Mouse (Mus musculus): ENCODE measurements at regions not wholly inside any gene's neighbourhood (a gene's known extent, or its start where the extent isn't known, plus 50 kb on each side); places are given as distances from the start of the nearest gene placed in this dataset.

- Histone ChIP-seq H3K4me3 (ENCODE audit: low read depth, low read length) (no peak overlapping the region), H3K27me3 (ENCODE audit: insufficient read depth, low read length) (peaks cover 2% of the 10 kb centered on the region; the same call in 1 of the 2 replicates), H3K4me2 (no peak overlapping the region), H3K27ac (ENCODE audit: low read depth) (no peak overlapping the region), H3K4me1 (ENCODE audit: insufficient read depth) (no peaks in the 10 kb centered on the region), H3K9me3 (ENCODE audit: low read depth, low read length) (no peaks in the 10 kb centered on the region), H3K9ac (no peak overlapping the region), H3K36me3 (ENCODE audit: insufficient read depth) (no peaks in the 10 kb centered on the region)
- ATAC-seq (ENCODE audit: insufficient read depth) = no peak
- 66% methylated on average over 3 of the region's 3 CpGs for WGBS
- no peak for TF ChIP-seq CTCF (IDR thresholded peaks at IDR 0.05; ENCODE audit: low read depth)
- DNase-seq = no peak
These were observed 118.4 kb upstream of the Tle3 start for GRCm38 (mm10) chr9:61253761-61254160.

- no peak for ATAC-seq (ENCODE audit: insufficient read depth)
- no peak overlapping the region for H3K4me2 ChIP-seq
- H3K9ac ChIP-seq = no peak overlapping the region
- H3K4me1 ChIP-seq (ENCODE audit: insufficient read depth) = peaks cover 18% of the 10 kb centered on the region
- TF ChIP-seq CTCF (IDR thresholded peaks at IDR 0.05; ENCODE audit: low read depth) = no peak
- 50% methylated on average over 4 of the region's 4 CpGs for WGBS
- no peak for DNase-seq
- no peaks in the 10 kb centered on the region for H3K36me3 ChIP-seq (ENCODE audit: insufficient read depth)
- peaks cover 4% of the 10 kb centered on the region; the same call in 1 of the 2 replicates for H3K27me3 ChIP-seq (ENCODE audit: insufficient read depth, low read length)
- no peak overlapping the region for H3K4me3 ChIP-seq (ENCODE audit: low read depth, low read length)
- no peak overlapping the region for H3K27ac ChIP-seq (ENCODE audit: low read depth)
- H3K9me3 ChIP-seq (ENCODE audit: low read depth, low read length) = no peaks in the 10 kb centered on the region
These were observed 114.7 kb upstream of the Tle3 start for GRCm38 (mm10) chr9:61257488-61257887.

DNA sequence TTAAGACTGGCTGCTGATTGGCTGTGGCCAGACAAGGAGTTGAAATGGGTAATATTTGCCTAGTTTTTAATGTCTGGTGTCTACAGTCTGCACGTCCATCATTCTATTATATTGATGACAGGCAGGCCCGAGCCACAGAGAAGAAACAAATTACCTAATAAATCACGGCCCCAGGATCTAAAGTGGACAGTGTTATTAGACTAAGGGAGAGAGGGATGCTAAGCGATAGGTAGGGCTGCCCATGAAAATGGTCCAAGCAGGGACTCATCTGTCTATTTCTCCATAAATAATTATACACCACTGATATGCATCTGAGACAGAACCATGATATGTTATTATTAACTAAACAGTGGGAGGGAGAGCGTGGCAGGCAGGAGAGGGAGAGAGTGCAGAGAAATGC lies 114.1 kb upstream of the Tle3 start:
- WGBS = 43% methylated on average over 5 of the region's 5 CpGs
- no peak for TF ChIP-seq CTCF (IDR thresholded peaks at IDR 0.05; ENCODE audit: low read depth)
- H3K4me1 ChIP-seq (ENCODE audit: insufficient read depth) = peaks cover 18% of the 10 kb centered on the region
- H3K27me3 ChIP-seq (ENCODE audit: insufficient read depth, low read length) = peaks cover 4% of the 10 kb centered on the region; the same call in 1 of the 2 replicates
- H3K9me3 ChIP-seq (ENCODE audit: low read depth, low read length) = no peaks in the 10 kb centered on the region
- no peak overlapping the region for H3K4me2 ChIP-seq
- H3K4me3 ChIP-seq (ENCODE audit: low read depth, low read length) = no peak overlapping the region
- ATAC-seq (ENCODE audit: insufficient read depth) (no peak), DNase-seq (no peak)
- no peak overlapping the region for H3K9ac ChIP-seq
- H3K36me3 ChIP-seq (ENCODE audit: insufficient read depth) = no peaks in the 10 kb centered on the region
- no peak overlapping the region for H3K27ac ChIP-seq (ENCODE audit: low read depth)

- Histone ChIP-seq H3K36me3 (ENCODE audit: insufficient read depth) (no peaks in the 10 kb centered on the region), H3K4me3 (ENCODE audit: low read depth, low read length) (no peak overlapping the region), H3K9me3 (ENCODE audit: low read depth, low read length) (no peaks in the 10 kb centered on the region), H3K27ac (ENCODE audit: low read depth) (no peak overlapping the region), H3K9ac (no peak overlapping the region), H3K4me2 (no peak overlapping the region), H3K4me1 (ENCODE audit: insufficient read depth) (peaks cover 18% of the 10 kb centered on the region), H3K27me3 (ENCODE audit: insufficient read depth, low read length) (peaks cover 4% of the 10 kb centered on the region; the same call in 1 of the 2 replicates)
- TF ChIP-seq CTCF (IDR thresholded peaks at IDR 0.05; ENCODE audit: low read depth) = no peak
- DNase-seq (peak; percentile 31), ATAC-seq (ENCODE audit: insufficient read depth) (no peak)
- WGBS = 15% methylated on average over 7 of the region's 7 CpGs
These were observed 112.6 kb upstream of the Tle3 start for GRCm38 (mm10) chr9:61259421-61260174.

- 24% methylated on average over 6 of the region's 6 CpGs for WGBS
- no peak for TF ChIP-seq CTCF (IDR thresholded peaks at IDR 0.05; ENCODE audit: low read depth)
- Histone ChIP-seq H3K36me3 (ENCODE audit: insufficient read depth) (no peaks in the 10 kb centered on the region), H3K4me2 (no peak overlapping the region), H3K27ac (ENCODE audit: low read depth) (no peak overlapping the region), H3K9ac (no peak overlapping the region), H3K4me1 (ENCODE audit: insufficient read depth) (peaks cover 18% of the 10 kb centered on the region), H3K27me3 (ENCODE audit: insufficient read depth, low read length) (peaks cover 4% of the 10 kb centered on the region; the same call in 1 of the 2 replicates), H3K4me3 (ENCODE audit: low read depth, low read length) (no peak overlapping the region), H3K9me3 (ENCODE audit: low read depth, low read length) (no peaks in the 10 kb centered on the region)
- peak; percentile 39 for DNase-seq
- ATAC-seq (ENCODE audit: insufficient read depth) = peak; percentile 52; the same call in 1 of the 2 replicates
These were observed 110.9 kb upstream of the Tle3 start for GRCm38 (mm10) chr9:61261263-61261662.

GRCm38 (mm10) chr9:61261739-61262333 lies 110.3 kb upstream of the Tle3 start:
- H3K27ac ChIP-seq (ENCODE audit: low read depth) = no peak overlapping the region
- H3K4me1 ChIP-seq (ENCODE audit: insufficient read depth) = peaks cover 18% of the 10 kb centered on the region
- H3K36me3 ChIP-seq (ENCODE audit: insufficient read depth) = no peaks in the 10 kb centered on the region
- 19% methylated on average over 12 of the region's 12 CpGs for WGBS
- no peak for TF ChIP-seq CTCF (IDR thresholded peaks at IDR 0.05; ENCODE audit: low read depth)
- no peak overlapping the region for H3K9ac ChIP-seq
- no peak for ATAC-seq (ENCODE audit: insufficient read depth)
- no peak overlapping the region for H3K4me2 ChIP-seq
- no peaks in the 10 kb centered on the region for H3K9me3 ChIP-seq (ENCODE audit: low read depth, low read length)
- H3K4me3 ChIP-seq (ENCODE audit: low read depth, low read length) = no peak overlapping the region
- peak; percentile 18 for DNase-seq
- H3K27me3 ChIP-seq (ENCODE audit: insufficient read depth, low read length) = peaks cover 4% of the 10 kb centered on the region; the same call in 1 of the 2 replicates

DNA sequence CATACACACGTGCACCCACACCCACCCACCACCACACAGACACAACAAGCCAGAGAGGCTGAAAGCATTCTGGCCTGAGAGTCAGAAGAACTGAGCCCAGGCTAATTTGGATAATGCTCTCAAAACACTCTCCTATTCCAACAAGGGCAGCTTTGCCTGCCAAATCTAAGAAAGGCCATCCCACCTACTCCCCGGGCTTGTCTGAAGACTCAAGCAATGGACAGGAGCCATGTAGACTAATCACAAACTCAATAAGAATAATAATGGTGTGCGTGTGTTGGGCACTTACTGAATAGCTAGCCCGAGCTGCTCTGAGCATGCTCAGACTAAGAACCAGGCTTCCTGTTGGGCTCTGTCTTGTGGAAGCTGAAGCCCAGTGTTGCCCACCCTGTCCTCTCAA lies 108.8 kb upstream of the Tle3 start:
- ATAC-seq (ENCODE audit: insufficient read depth) (no peak), DNase-seq (no peak)
- Histone ChIP-seq H3K27ac (ENCODE audit: low read depth) (no peak overlapping the region), H3K9ac (no peak overlapping the region), H3K27me3 (ENCODE audit: insufficient read depth, low read length) (peaks cover 4% of the 10 kb centered on the region; the same call in 1 of the 2 replicates), H3K9me3 (ENCODE audit: low read depth, low read length) (no peaks in the 10 kb centered on the region), H3K4me3 (ENCODE audit: low read depth, low read length) (no peak overlapping the region), H3K4me2 (no peak overlapping the region), H3K36me3 (ENCODE audit: insufficient read depth) (no peaks in the 10 kb centered on the region), H3K4me1 (ENCODE audit: insufficient read depth) (peaks cover 18% of the 10 kb centered on the region)
- TF ChIP-seq CTCF (IDR thresholded peaks at IDR 0.05; ENCODE audit: low read depth) = no peak
- 79% methylated on average over 4 of the region's 4 CpGs for WGBS

All from lung, embryonic 14.5 days (tissue).